Mouse (Mus musculus): Measurements from ENCODE around the gene Zfp575. TPM values are rescaled to one million over a fixed set of nuclear protein-coding genes. Genes with fewer than 3 reads are reported as not detected.
A peak's percentile ranks its signal among the peaks of the same experiment; 100 is the strongest.

The Zfp575 gene
- total RNA-seq (2012; rRNA removed): 0.22 TPM in 1 of 2 replicates, not detected in the other

GRCm38 (mm10) chr7:24587330-24588105 is at the start of gene Zfp575, which contains the start of gene Ethe1:
Gene Zfp575 (minus strand): TSS chr7:24587641.
Gene Ethe1 (plus strand): TSS chr7:24587543.
- no peaks in the 10 kb centered on the region for H3K9me3 ChIP-seq (ENCODE audit: control insufficient read depth, insufficient read depth, low read depth, low read length)
- peaks cover 2 to 7% of the 10 kb centered on the region in 2 experiments; a peak in 2 of 4 replicates for H3K4me1 ChIP-seq (ENCODE audit: control insufficient read depth in 2 of 2, insufficient read depth in 2 of 2, low read length in 2 of 2, poor library complexity in 1 of 2)
- peak within 1 kb of the TSS; percentile 35 to 62 for H3K4me3 ChIP-seq (ENCODE audit: insufficient read depth in 1 of 2, low read depth in 1 of 2, low read length in 2 of 2, poor library complexity in 1 of 2, severe bottlenecking in 1 of 2)
- TF ChIP-seq MAFK (IDR thresholded peaks at IDR 0.05; ENCODE audit: insufficient read depth, low read depth, low read length): no peak
- TF ChIP-seq CHD2 (IDR thresholded peaks at IDR 0.05; ENCODE audit: low read depth, low read length): no peak
- no peak for TF ChIP-seq HCFC1 (IDR thresholded peaks at IDR 0.05; ENCODE audit: borderline replicate concordance, insufficient read depth, low read length)
- TF ChIP-seq ZC3H11A (IDR thresholded peaks at IDR 0.05; ENCODE audit: borderline replicate concordance, low read depth, low read length): no peak
- in situ Hi-C loops (cut with MboI; ENCODE audit: low sequenced_read_pairs in 2 of 2, unreplicated experiment in 2 of 2): no loop called here
- H3K36me3 ChIP-seq (ENCODE audit: control insufficient read depth, insufficient read depth, low read length, poor library complexity, severe bottlenecking): no peaks in the 10 kb centered on the region
- no peak for DNase-seq (ENCODE audit: low read depth, low spot score)
- no peak within 1 kb of the TSS for H3K27ac ChIP-seq (ENCODE audit: insufficient read depth, low read depth, low read length, poor library complexity, severe bottlenecking)
- 0 out of 2 replicates have a peak within 1 kb of the TSS, but pooled peaks have one; percentile 15 for H3K9ac ChIP-seq (ENCODE audit: insufficient read depth, low read depth, low read length, poor library complexity, severe bottlenecking)

- in situ Hi-C loops (cut with MboI; ENCODE audit: low sequenced_read_pairs in 2 of 2, unreplicated experiment in 2 of 2): no loop called here
- Histone ChIP-seq H3K27ac (ENCODE audit: insufficient read depth, low read depth, low read length, poor library complexity, severe bottlenecking) (no peak overlapping the region), H3K36me3 (ENCODE audit: control insufficient read depth, insufficient read depth, low read length, poor library complexity, severe bottlenecking) (no peaks in the 10 kb centered on the region), H3K9me3 (ENCODE audit: control insufficient read depth, insufficient read depth, low read depth, low read length) (no peaks in the 10 kb centered on the region), H3K4me3 (ENCODE audit: insufficient read depth in 1 of 2, low read depth in 1 of 2, low read length in 2 of 2, poor library complexity in 1 of 2, severe bottlenecking in 1 of 2) (peak overlapping the region in 1 of 2 experiments; percentile 42; a peak in 1 of 4 replicates), H3K4me1 (ENCODE audit: control insufficient read depth in 2 of 2, insufficient read depth in 2 of 2, low read length in 2 of 2, poor library complexity in 1 of 2) (peaks cover 0 to 12% of the 10 kb centered on the region in 2 experiments; a peak in 2 of 4 replicates), H3K9ac (ENCODE audit: insufficient read depth, low read depth, low read length, poor library complexity, severe bottlenecking) (no peak overlapping the region)
- no peak for DNase-seq (ENCODE audit: low read depth, low spot score)
- TF ChIP-seq HCFC1 (IDR thresholded peaks at IDR 0.05; ENCODE audit: borderline replicate concordance, insufficient read depth, low read length) (no peak), ZNF384 (IDR thresholded peaks at IDR 0.05; ENCODE audit: low read depth, low read length) (no peak), CHD2 (IDR thresholded peaks at IDR 0.05; ENCODE audit: low read depth, low read length) (no peak), MAFK (IDR thresholded peaks at IDR 0.05; ENCODE audit: insufficient read depth, low read depth, low read length) (no peak), ZC3H11A (IDR thresholded peaks at IDR 0.05; ENCODE audit: borderline replicate concordance, low read depth, low read length) (no peak)
Observed at GRCm38 (mm10) chr7:24637046-24637445, 49.6 kb upstream of the Zfp575 start.

- no peak for TF ChIP-seq MAFK (IDR thresholded peaks at IDR 0.05; ENCODE audit: insufficient read depth, low read depth, low read length)
- peak within 1 kb of the TSS; percentile 23 to 42; a peak in 3 of 4 replicates for H3K4me3 ChIP-seq (ENCODE audit: insufficient read depth in 1 of 2, low read depth in 1 of 2, low read length in 2 of 2, poor library complexity in 1 of 2, severe bottlenecking in 1 of 2)
- no peaks in the 10 kb centered on the region for H3K9me3 ChIP-seq (ENCODE audit: control insufficient read depth, insufficient read depth, low read depth, low read length)
- H3K4me1 ChIP-seq (ENCODE audit: control insufficient read depth in 2 of 2, insufficient read depth in 2 of 2, low read length in 2 of 2, poor library complexity in 1 of 2): peaks cover 0 to 12% of the 10 kb centered on the region in 2 experiments; a peak in 2 of 4 replicates
- no peaks in the 10 kb centered on the region for H3K36me3 ChIP-seq (ENCODE audit: control insufficient read depth, insufficient read depth, low read length, poor library complexity, severe bottlenecking)
- in situ Hi-C loops (cut with MboI; ENCODE audit: low sequenced_read_pairs in 2 of 2, unreplicated experiment in 2 of 2): no loop called here
- no peak for DNase-seq (ENCODE audit: low read depth, low spot score)
- H3K9ac ChIP-seq (ENCODE audit: insufficient read depth, low read depth, low read length, poor library complexity, severe bottlenecking): no peak within 1 kb of the TSS
- no peak within 1 kb of the TSS for H3K27ac ChIP-seq (ENCODE audit: insufficient read depth, low read depth, low read length, poor library complexity, severe bottlenecking)
Observed at GRCm38 (mm10) chr7:24636264-24636663, 48.8 kb upstream of the Zfp575 start, which contains the start of gene Lypd3. Gene Lypd3 (plus strand): TSS chr7:24636550.

- TF ChIP-seq CHD2 (IDR thresholded peaks at IDR 0.05; ENCODE audit: low read depth, low read length) (no peak), ZNF384 (IDR thresholded peaks at IDR 0.05; ENCODE audit: low read depth, low read length) (no peak), HCFC1 (IDR thresholded peaks at IDR 0.05; ENCODE audit: borderline replicate concordance, insufficient read depth, low read length) (no peak)
- Histone ChIP-seq H3K36me3 (ENCODE audit: control insufficient read depth, insufficient read depth, low read length, poor library complexity, severe bottlenecking) (no peaks in the 10 kb centered on the region), H3K27ac (ENCODE audit: insufficient read depth, low read depth, low read length, poor library complexity, severe bottlenecking) (no peak overlapping the region), H3K4me1 (ENCODE audit: control insufficient read depth in 2 of 2, insufficient read depth in 2 of 2, low read length in 2 of 2, poor library complexity in 1 of 2) (peaks cover 2 to 19% of the 10 kb centered on the region in 2 experiments; a peak in 2 of 4 replicates), H3K4me3 (ENCODE audit: insufficient read depth in 1 of 2, low read depth in 1 of 2, low read length in 2 of 2, poor library complexity in 1 of 2, severe bottlenecking in 1 of 2) (no peak overlapping the region), H3K9me3 (ENCODE audit: control insufficient read depth, insufficient read depth, low read depth, low read length) (no peaks in the 10 kb centered on the region), H3K9ac (ENCODE audit: insufficient read depth, low read depth, low read length, poor library complexity, severe bottlenecking) (no peak overlapping the region)
- DNase-seq (ENCODE audit: low read depth, low spot score): no peak
- in situ Hi-C loops (cut with MboI; ENCODE audit: low sequenced_read_pairs in 2 of 2, unreplicated experiment in 2 of 2): no loop called here
Observed at GRCm38 (mm10) chr7:24630116-24630880, 42.9 kb upstream of the Zfp575 start.

Measured in ES-E14 (cell line).